Mouse (Mus musculus): ENCODE results near the gene Sept9. TPM values are rescaled to one million over a fixed set of nuclear protein-coding genes. Genes with fewer than 3 reads are reported as not detected.
"Not testable (repeated sequence)": the region's sequence is repeated elsewhere in the genome, so short reads cannot be mapped to it uniquely, and the experiment has no call there.

Gene Sept9
- polyA plus RNA-seq, 1 experiment from 2014 or later, result 166 TPM

GRCm38 (mm10) chr11:117342490-117342889 is 143.0 kb downstream of the Sept9 start:
- not testable (repeated sequence) for ATAC-seq; H3K27me3 ChIP-seq (replicated peaks); H3K4me2 ChIP-seq (replicated peaks); H3K9me3 ChIP-seq; H3K9ac ChIP-seq; H3K27ac ChIP-seq; H3K36me3 ChIP-seq; H3K4me3 ChIP-seq (replicated peaks)
- 89% methylated on average over 6 of the region's 6 CpGs for WGBS
- H3K4me1 ChIP-seq (replicated peaks), result peaks cover 87% of the 10 kb centered on the region

GRCm38 (mm10) chr11:117343800-117344199 is 144.3 kb downstream of the Sept9 start:
- H3K4me1 ChIP-seq (replicated peaks), result peaks cover 85% of the 10 kb centered on the region
- no peak overlapping the region for H3K9ac ChIP-seq
- H3K4me2 ChIP-seq (replicated peaks), result peak overlapping the region; percentile 44; the same call in 1 of the 2 replicates
- no peaks in the 10 kb centered on the region for H3K27me3 ChIP-seq (replicated peaks)
- no peak overlapping the region for H3K4me3 ChIP-seq (replicated peaks)
- 79% methylated on average over 5 of the region's 5 CpGs for WGBS
- ATAC-seq, result no peak
- H3K36me3 ChIP-seq, result no peaks in the 10 kb centered on the region; the same call in 1 of the 2 replicates
- no peaks in the 10 kb centered on the region for H3K9me3 ChIP-seq
- peak overlapping the region; percentile 90; the same call in 1 of the 2 replicates for H3K27ac ChIP-seq

GRCm38 (mm10) chr11:117344339-117345021 is 145.0 kb downstream of the Sept9 start:
- Histone ChIP-seq H3K4me2 (replicated peaks) (peak overlapping the region; percentile 44), H3K9me3 (no peaks in the 10 kb centered on the region), H3K4me3 (replicated peaks) (no peak overlapping the region), H3K27ac (peak overlapping the region; percentile 90), H3K9ac (no peak overlapping the region), H3K4me1 (replicated peaks) (peaks cover 85% of the 10 kb centered on the region), H3K27me3 (replicated peaks) (no peaks in the 10 kb centered on the region), H3K36me3 (no peaks in the 10 kb centered on the region; the same call in 1 of the 2 replicates)
- 36% methylated on average over 11 of the region's 11 CpGs for WGBS
- peak; percentile 37 for ATAC-seq

- H3K9me3 ChIP-seq, result no peaks in the 10 kb centered on the region
- peak; percentile 90 for ATAC-seq
- WGBS, result 16% methylated on average over 12 of the region's 12 CpGs
- H3K4me3 ChIP-seq (replicated peaks), result no peak overlapping the region
- no peaks in the 10 kb centered on the region for H3K27me3 ChIP-seq (replicated peaks)
- H3K9ac ChIP-seq, result 0 out of 2 replicates have a peak overlapping the region, but pooled peaks have one; percentile 29
- peak overlapping the region; percentile 90 for H3K27ac ChIP-seq
- H3K4me2 ChIP-seq (replicated peaks), result peak overlapping the region; percentile 44
- H3K4me1 ChIP-seq (replicated peaks), result peaks cover 86% of the 10 kb centered on the region
- H3K36me3 ChIP-seq, result no peaks in the 10 kb centered on the region; the same call in 1 of the 2 replicates
Observed at GRCm38 (mm10) chr11:117345022-117345765, 145.7 kb downstream of the Sept9 start.

GRCm38 (mm10) chr11:117347256-117347655 is 147.8 kb downstream of the Sept9 start:
- Histone ChIP-seq H3K4me1 (replicated peaks) (peaks cover 75% of the 10 kb centered on the region), H3K36me3 (peaks cover 5% of the 10 kb centered on the region)

GRCm38 (mm10) chr11:117348429-117349103 is 149.1 kb downstream of the Sept9 start:
- ATAC-seq, result no peak
- H3K27me3 ChIP-seq (replicated peaks), result no peaks in the 10 kb centered on the region
- no peaks in the 10 kb centered on the region for H3K9me3 ChIP-seq
- peak overlapping the region; percentile 64; the same call in 1 of the 2 replicates for H3K27ac ChIP-seq
- no peak overlapping the region for H3K4me3 ChIP-seq (replicated peaks)
- WGBS, result 45% methylated on average over 10 of the region's 10 CpGs
- H3K4me2 ChIP-seq (replicated peaks), result no peak overlapping the region
- H3K36me3 ChIP-seq, result peaks cover 11% of the 10 kb centered on the region
- peaks cover 73% of the 10 kb centered on the region for H3K4me1 ChIP-seq (replicated peaks)
- no peak overlapping the region for H3K9ac ChIP-seq

More at GRCm38 (mm10) chr11:117347256-117347655, 147.8 kb downstream of the Sept9 start:
- Histone ChIP-seq H3K27me3 (replicated peaks) (no peaks in the 10 kb centered on the region), H3K4me2 (replicated peaks) (no peak overlapping the region), H3K4me3 (replicated peaks) (no peak overlapping the region), H3K9me3 (no peaks in the 10 kb centered on the region), H3K9ac (no peak overlapping the region), H3K27ac (peak overlapping the region; percentile 90; the same call in 1 of the 2 replicates)
- WGBS, result 76% methylated on average over 4 of the region's 4 CpGs
- ATAC-seq, result no peak

- H3K4me1 ChIP-seq (replicated peaks), result peaks cover 61% of the 10 kb centered on the region
- H3K4me3 ChIP-seq (replicated peaks), result no peak overlapping the region
- peak overlapping the region; percentile 17; the same call in 1 of the 2 replicates for H3K4me2 ChIP-seq (replicated peaks)
- no peaks in the 10 kb centered on the region for H3K27me3 ChIP-seq (replicated peaks)
- H3K36me3 ChIP-seq, result peaks cover 20% of the 10 kb centered on the region
- WGBS, result 29% methylated on average over 20 of the region's 20 CpGs
- H3K27ac ChIP-seq, result peak overlapping the region; percentile 64
- ATAC-seq, result no peak
- no peaks in the 10 kb centered on the region for H3K9me3 ChIP-seq
- 0 out of 2 replicates have a peak overlapping the region, but pooled peaks have one; percentile 3 for H3K9ac ChIP-seq
Observed at GRCm38 (mm10) chr11:117349429-117350363, 150.2 kb downstream of the Sept9 start.

- Histone ChIP-seq H3K4me2 (replicated peaks) (no peak overlapping the region), H3K9ac (no peak overlapping the region), H3K4me1 (replicated peaks) (peaks cover 52% of the 10 kb centered on the region), H3K9me3 (no peaks in the 10 kb centered on the region), H3K4me3 (replicated peaks) (no peak overlapping the region), H3K36me3 (peaks cover 29% of the 10 kb centered on the region), H3K27ac (peak overlapping the region; percentile 64; the same call in 1 of the 2 replicates), H3K27me3 (replicated peaks) (no peaks in the 10 kb centered on the region)
- ATAC-seq, result no peak
- WGBS, result 78% methylated on average over 11 of the region's 11 CpGs
Observed at GRCm38 (mm10) chr11:117350462-117351222, 151.2 kb downstream of the Sept9 start.

GRCm38 (mm10) chr11:117353126-117353525 is 153.7 kb downstream of the Sept9 start:
- Histone ChIP-seq H3K27ac (no peak overlapping the region), H3K9ac (no peak overlapping the region), H3K4me3 (replicated peaks) (no peak overlapping the region), H3K4me2 (replicated peaks) (no peak overlapping the region), H3K4me1 (replicated peaks) (peaks cover 31% of the 10 kb centered on the region), H3K36me3 (peaks cover 53% of the 10 kb centered on the region), H3K9me3 (no peaks in the 10 kb centered on the region), H3K27me3 (replicated peaks) (no peaks in the 10 kb centered on the region)
- WGBS, result 90% methylated on average over 11 of the region's 11 CpGs
- no peak for ATAC-seq

GRCm38 (mm10) chr11:117354107-117354506 is 154.6 kb downstream of the Sept9 start:
- no peak overlapping the region for H3K4me2 ChIP-seq (replicated peaks)
- H3K9ac ChIP-seq, result no peak overlapping the region
- no peak overlapping the region for H3K27ac ChIP-seq
- H3K4me1 ChIP-seq (replicated peaks), result peaks cover 22% of the 10 kb centered on the region
- no peaks in the 10 kb centered on the region for H3K27me3 ChIP-seq (replicated peaks)
- H3K36me3 ChIP-seq, result peaks cover 58% of the 10 kb centered on the region
- no peak overlapping the region for H3K4me3 ChIP-seq (replicated peaks)
- H3K9me3 ChIP-seq, result no peaks in the 10 kb centered on the region
- no peak for ATAC-seq
- WGBS, result 91% methylated on average over 4 of the region's 4 CpGs

- H3K4me3 ChIP-seq (replicated peaks), result no peak overlapping the region
- H3K27me3 ChIP-seq (replicated peaks), result no peaks in the 10 kb centered on the region
- H3K9ac ChIP-seq, result no peak overlapping the region
- peaks cover 78% of the 10 kb centered on the region for H3K36me3 ChIP-seq
- H3K27ac ChIP-seq, result no peak overlapping the region
- H3K4me2 ChIP-seq (replicated peaks), result no peak overlapping the region
- no peak for ATAC-seq
- WGBS, result 49% methylated on average over 3 of the region's 3 CpGs
- H3K4me1 ChIP-seq (replicated peaks), result 0 out of 2 replicates have a peak, but pooled peaks cover 3% of the 10 kb centered on the region
- no peaks in the 10 kb centered on the region for H3K9me3 ChIP-seq
Observed at GRCm38 (mm10) chr11:117356937-117357336, 157.5 kb downstream of the Sept9 start.
